Mouse (Mus musculus) forebrain, embryonic 10.5 days (tissue): Measurements from ENCODE around the gene Ildr1. TPM values are rescaled to one million over a fixed set of nuclear protein-coding genes. Genes with fewer than 3 reads are reported as not detected.

ENCODE experiments used
- DNase-seq: peaks from one replicate; pipeline ENCODE4 v3.0.0-alpha.2; 2017; ENCODE audit warnings: low spot score; ENCODE audit errors: extremely low spot score
- H3K27ac ChIP-seq: fragments of 300-500 bp; sonication (generic); 2 replicates; pipeline ENCODE4 v1.5.1; 2016; ENCODE audit warnings: mild to moderate bottlenecking
- H3K27me3 ChIP-seq: fragments of 300-500 bp; sonication (generic); 2 replicates; pipeline ENCODE4 v1.6.1; 2016; ENCODE audit warnings: mild to moderate bottlenecking; ENCODE audit not compliant: poor library complexity, severe bottlenecking
- H3K36me3 ChIP-seq: fragments of 300-500 bp; sonication (generic); replicated peaks from 2 replicates; pipeline ENCODE4 v1.6.1; 2016; ENCODE audit warnings: mild to moderate bottlenecking, moderate library complexity
- H3K4me1 ChIP-seq: fragments of 300-500 bp; sonication (generic); 2 replicates; pipeline ENCODE4 v1.6.1; 2016
- H3K4me3 ChIP-seq: fragments of 300-500 bp; sonication (generic); 2 replicates; pipeline ENCODE4 v1.5.1; 2016; ENCODE audit warnings: mild to moderate bottlenecking, moderate library complexity
- H3K9me3 ChIP-seq: fragments of 300-500 bp; sonication (generic); 2 replicates; pipeline ENCODE4 v1.6.1; 2016; ENCODE audit warnings: mild to moderate bottlenecking, moderate library complexity
- WGBS: fragments of 180-500 bp; shearing (Covaris S2); methylation state at CpG from one replicate; pipeline ENCODE4 v1.1.7; 2016; 5-methylcytosine and 5-hydroxymethylcytosine counted together
- polyA plus RNA-seq: library from polyadenylated mRNA; unstranded; fragments of >200 nt; fragmentation: Nextera tagmentation; extraction: Ambion mirVana; gene quantifications from 2 replicates; pipeline ENCODE4 v1.2.1, GENCODE M21; 2016

Gene Ildr1
- polyA plus RNA-seq, 1 experiment from 2014 or later: 0.97 TPM

DNA sequence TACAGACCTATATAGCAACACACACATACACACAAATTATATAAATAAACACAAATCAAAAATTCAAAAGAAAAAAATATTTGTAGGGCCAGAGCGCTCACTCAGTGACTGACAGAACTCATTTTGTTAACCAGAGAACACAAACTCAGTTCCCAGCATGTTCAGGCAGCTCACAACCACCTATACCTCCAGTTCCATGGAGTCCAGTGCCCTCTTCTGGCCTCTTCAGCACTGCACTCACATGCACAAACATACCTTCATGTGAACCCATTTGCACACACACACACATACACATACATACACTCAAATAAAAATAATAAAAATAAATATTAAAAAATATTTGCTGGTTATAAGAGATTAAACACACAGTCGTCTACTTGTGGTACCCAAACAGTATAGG, 17.0 kb downstream of the Ildr1 start:
- H3K36me3 ChIP-seq: no peaks in the 10 kb centered on the region
- DNase-seq: no peak
- no peaks in the 10 kb centered on the region for H3K27me3 ChIP-seq
- no peak overlapping the region for H3K27ac ChIP-seq
- H3K4me1 ChIP-seq: peaks cover 5% of the 10 kb centered on the region; the same call in 1 of the 2 replicates
- H3K4me3 ChIP-seq: no peak overlapping the region
- 91% methylated on average over 2 of the region's 2 CpGs for WGBS
- H3K9me3 ChIP-seq: no peaks in the 10 kb centered on the region

DNA sequence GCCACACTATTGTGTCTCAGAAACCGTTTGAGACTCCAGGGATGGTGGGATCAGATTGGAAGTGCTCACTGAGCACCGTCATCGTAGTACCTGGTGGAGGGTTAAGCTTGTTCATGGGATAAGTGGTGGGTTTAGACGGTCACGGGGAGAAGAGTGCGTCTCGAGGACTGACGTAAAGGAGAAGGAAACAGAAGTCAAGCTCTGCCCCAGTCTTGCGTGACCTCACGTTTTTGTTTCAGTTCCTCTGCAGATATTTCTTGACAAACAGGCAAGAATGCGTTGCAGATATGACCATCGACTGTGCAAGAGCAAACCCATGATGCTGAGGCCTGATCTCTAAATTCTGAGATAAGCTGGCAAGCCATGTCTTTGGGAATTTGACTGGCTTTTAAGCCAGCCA, 18.0 kb downstream of the Ildr1 start:
- Histone ChIP-seq H3K36me3 (no peaks in the 10 kb centered on the region), H3K4me1 (peaks cover 5% of the 10 kb centered on the region; the same call in 1 of the 2 replicates), H3K27ac (no peak overlapping the region), H3K27me3 (no peaks in the 10 kb centered on the region), H3K9me3 (no peaks in the 10 kb centered on the region), H3K4me3 (no peak overlapping the region)
- DNase-seq: no peak
- WGBS: 91% methylated on average over 12 of the region's 12 CpGs

GRCm38 (mm10) chr16:36717481-36717880, 23.7 kb downstream of the Ildr1 start:
- Histone ChIP-seq H3K27ac (no peak overlapping the region), H3K4me3 (no peak overlapping the region), H3K27me3 (peaks cover 10% of the 10 kb centered on the region; the same call in 1 of the 2 replicates), H3K9me3 (no peaks in the 10 kb centered on the region), H3K4me1 (peaks cover 14% of the 10 kb centered on the region), H3K36me3 (no peaks in the 10 kb centered on the region)
- DNase-seq: no peak
- 89% methylated on average over 4 of the region's 4 CpGs for WGBS

DNA sequence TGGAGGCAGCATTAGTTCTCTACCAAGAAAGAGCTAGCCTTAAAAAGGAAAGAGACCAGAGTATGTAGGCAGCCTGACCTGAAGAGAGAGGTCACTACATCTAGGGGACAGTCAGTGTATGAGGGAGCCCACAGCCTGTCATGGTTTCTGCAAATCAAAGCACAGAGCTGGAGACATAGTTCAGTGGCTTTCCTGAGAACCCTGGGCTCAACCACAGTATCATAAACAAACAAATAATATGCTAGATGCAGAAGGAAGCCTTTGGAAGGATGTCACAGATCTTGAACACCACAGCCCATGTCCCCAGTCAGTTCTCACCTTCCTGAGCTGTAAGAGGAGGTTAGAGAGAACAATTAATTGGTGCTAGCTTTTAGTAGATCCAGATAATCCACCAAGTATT, 24.9 kb downstream of the Ildr1 start:
- DNase-seq: no peak
- Histone ChIP-seq H3K27ac (no peak overlapping the region), H3K4me1 (peaks cover 20% of the 10 kb centered on the region), H3K9me3 (no peaks in the 10 kb centered on the region), H3K27me3 (peaks cover 11% of the 10 kb centered on the region; the same call in 1 of the 2 replicates), H3K4me3 (no peak overlapping the region), H3K36me3 (no peaks in the 10 kb centered on the region)

DNA sequence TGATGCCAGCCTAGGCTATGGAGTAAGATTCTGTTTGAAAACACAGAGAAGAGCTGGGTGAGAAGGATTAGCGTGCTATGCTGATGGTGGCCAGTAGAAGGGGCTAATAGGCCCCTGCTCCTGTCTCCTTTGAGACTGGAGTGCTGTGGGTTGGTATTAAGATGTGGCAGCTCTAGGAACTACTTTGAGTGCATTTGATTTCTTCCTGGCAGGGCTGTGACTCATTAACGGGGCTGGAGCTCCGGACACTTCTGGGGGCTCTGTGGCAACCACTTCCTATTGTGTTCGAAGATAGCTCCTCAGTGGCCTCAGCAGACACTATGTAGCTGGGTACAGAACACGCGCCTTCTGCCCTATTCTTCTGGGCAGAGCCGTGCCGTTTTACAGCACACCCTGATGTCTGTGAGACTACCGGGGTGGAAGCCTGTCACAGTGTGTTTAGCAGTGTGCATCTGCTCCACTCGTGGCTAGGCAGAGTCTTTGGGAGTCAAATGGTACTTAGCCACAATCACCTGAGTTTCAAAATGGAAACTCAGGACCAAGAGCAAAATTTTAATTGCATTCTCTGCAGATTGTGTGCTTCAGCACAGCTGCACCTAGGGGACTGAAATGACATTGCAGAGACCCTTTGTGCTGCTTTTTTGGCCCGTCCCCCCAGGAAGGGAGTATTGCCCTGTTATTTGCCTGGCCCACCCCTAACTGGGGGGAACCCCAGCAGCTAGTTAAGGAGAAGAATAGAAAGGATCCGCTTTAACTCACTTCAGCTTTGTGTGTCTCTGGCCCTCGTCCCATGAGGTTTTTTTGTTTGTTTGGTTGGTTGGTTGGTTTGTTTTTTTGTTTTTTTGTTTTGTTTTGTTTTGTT, 26.6 kb downstream of the Ildr1 start:
- H3K27me3 ChIP-seq: peaks cover 11% of the 10 kb centered on the region; the same call in 1 of the 2 replicates
- H3K4me3 ChIP-seq: no peak overlapping the region
- 70% methylated on average over 13 of the region's 13 CpGs for WGBS
- H3K27ac ChIP-seq: no peak overlapping the region
- no peak for DNase-seq
- H3K36me3 ChIP-seq: no peaks in the 10 kb centered on the region
- no peaks in the 10 kb centered on the region for H3K9me3 ChIP-seq
- H3K4me1 ChIP-seq: peaks cover 20% of the 10 kb centered on the region

DNA sequence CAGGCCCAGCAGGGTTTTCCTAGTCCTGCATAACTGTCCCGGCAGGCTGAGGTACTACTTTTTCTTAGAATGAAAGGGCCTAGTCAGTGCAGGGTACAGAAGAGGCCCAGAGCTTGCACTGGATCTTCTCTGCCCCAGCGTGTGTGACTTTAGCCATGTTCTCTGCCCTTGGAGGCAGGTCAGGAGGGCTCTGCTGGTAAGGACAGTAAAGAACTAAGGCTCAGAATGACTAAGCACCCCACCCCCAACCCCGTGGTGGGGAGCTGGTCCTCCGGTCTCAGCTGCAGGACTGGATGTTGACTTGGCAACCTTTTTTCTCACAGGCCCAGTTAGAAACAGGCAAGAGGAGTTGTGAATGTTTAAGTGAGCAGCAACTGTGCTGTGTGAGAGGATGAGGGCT, 29.0 kb downstream of the Ildr1 start:
- no peak for DNase-seq
- Histone ChIP-seq H3K4me3 (no peak overlapping the region), H3K9me3 (no peaks in the 10 kb centered on the region), H3K4me1 (peaks cover 20% of the 10 kb centered on the region), H3K27me3 (peaks cover 11% of the 10 kb centered on the region; the same call in 1 of the 2 replicates), H3K27ac (peak overlapping the region; percentile 56; the same call in 1 of the 2 replicates), H3K36me3 (no peaks in the 10 kb centered on the region)
- WGBS: 9% methylated on average over 4 of the region's 4 CpGs

GRCm38 (mm10) chr16:36723880-36724443, 30.2 kb downstream of the Ildr1 start:
- no peak overlapping the region for H3K27ac ChIP-seq
- DNase-seq: no peak
- peaks cover 11% of the 10 kb centered on the region; the same call in 1 of the 2 replicates for H3K27me3 ChIP-seq
- H3K4me3 ChIP-seq: no peak overlapping the region
- no peaks in the 10 kb centered on the region for H3K36me3 ChIP-seq
- H3K4me1 ChIP-seq: peaks cover 20% of the 10 kb centered on the region
- WGBS: 73% methylated on average over 3 of the region's 3 CpGs
- no peaks in the 10 kb centered on the region for H3K9me3 ChIP-seq

DNA sequence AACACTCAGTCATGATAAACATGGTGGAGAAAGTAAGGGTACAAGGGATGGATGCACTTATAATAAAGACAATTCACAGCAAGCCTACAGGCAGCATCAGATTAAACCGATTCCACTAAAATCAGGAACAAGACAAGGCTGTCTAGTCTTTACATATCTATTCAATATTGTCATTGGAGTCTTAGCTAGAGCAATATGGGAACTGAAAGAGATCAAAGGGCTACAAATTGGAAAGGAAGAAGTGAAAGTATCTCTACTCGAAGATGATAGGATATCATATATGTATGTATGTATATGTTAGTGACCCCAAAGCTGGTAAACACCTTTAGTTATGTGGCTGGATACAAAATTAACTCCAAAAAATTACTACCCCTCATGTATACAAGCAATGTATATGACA, 35.2 kb downstream of the Ildr1 start:
- no peak overlapping the region for H3K27ac ChIP-seq
- no peaks in the 10 kb centered on the region for H3K4me1 ChIP-seq
- no peaks in the 10 kb centered on the region for H3K36me3 ChIP-seq
- no peak for DNase-seq
- H3K27me3 ChIP-seq: no peaks in the 10 kb centered on the region
- H3K9me3 ChIP-seq: no peaks in the 10 kb centered on the region
- H3K4me3 ChIP-seq: no peak overlapping the region
- WGBS: 92% methylated on average over 2 of the region's 2 CpGs

- no peak for DNase-seq
- Histone ChIP-seq H3K4me1 (no peaks in the 10 kb centered on the region), H3K9me3 (no peaks in the 10 kb centered on the region), H3K27me3 (no peaks in the 10 kb centered on the region), H3K27ac (no peak overlapping the region), H3K4me3 (no peak overlapping the region), H3K36me3 (no peaks in the 10 kb centered on the region)
These were observed 38.8 kb downstream of the Ildr1 start for GRCm38 (mm10) chr16:36732572-36732971.

DNA sequence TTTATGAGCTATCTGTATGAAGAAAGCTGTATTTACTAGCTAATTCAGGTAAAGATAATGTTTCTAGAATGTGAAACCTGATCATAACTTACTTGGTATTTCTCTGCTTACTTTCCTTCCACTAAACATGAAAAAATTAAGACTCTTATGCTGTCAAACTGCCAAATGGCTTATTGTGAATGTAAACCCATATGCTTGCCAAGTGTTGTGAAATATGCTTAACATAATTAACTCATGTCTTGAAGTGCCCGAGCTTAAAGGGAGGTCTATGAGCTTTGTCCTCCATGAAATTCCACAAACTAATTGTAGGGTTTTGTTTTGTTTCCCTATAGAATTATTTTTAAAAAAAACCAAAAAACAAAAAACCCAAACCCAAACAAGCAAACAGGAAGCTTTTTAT, 40.0 kb downstream of the Ildr1 start:
- DNase-seq: no peak
- no peak overlapping the region for H3K4me3 ChIP-seq
- no peak overlapping the region for H3K27ac ChIP-seq
- H3K27me3 ChIP-seq: no peaks in the 10 kb centered on the region
- 88% methylated on average over 1 of the region's 1 CpGs for WGBS
- H3K9me3 ChIP-seq: no peaks in the 10 kb centered on the region
- H3K4me1 ChIP-seq: no peaks in the 10 kb centered on the region
- no peaks in the 10 kb centered on the region for H3K36me3 ChIP-seq

- no peaks in the 10 kb centered on the region for H3K27me3 ChIP-seq
These were observed 41.6 kb downstream of the Ildr1 start for GRCm38 (mm10) chr16:36735421-36735820.

DNA sequence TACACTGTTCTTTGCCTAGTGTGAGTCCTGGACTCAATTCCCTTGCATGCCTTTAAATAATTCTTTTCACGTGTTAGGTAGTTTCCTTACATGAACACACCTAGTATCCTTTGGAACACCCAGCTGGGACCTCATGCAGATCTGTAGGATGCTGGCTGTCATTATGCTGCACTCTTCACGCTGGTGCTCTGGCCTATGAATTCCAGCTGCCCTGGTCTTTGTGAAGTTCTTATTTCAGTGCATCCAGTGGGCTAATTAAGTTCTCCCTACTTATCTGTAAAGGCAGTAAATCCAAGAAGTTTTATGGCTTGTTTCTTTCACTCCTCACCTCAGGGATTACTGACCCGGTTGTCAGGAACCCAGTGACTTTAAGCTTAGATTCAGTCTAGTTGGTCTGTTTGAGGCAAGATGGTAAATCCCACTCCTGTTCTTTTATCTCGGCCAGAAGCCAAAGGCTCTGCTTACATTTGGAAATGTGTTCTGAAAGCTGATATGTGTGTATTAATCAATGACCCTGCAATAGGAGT, 45.7 kb downstream of the Ildr1 start:
- no peaks in the 10 kb centered on the region for H3K4me1 ChIP-seq
- H3K9me3 ChIP-seq: no peaks in the 10 kb centered on the region
- H3K36me3 ChIP-seq: no peaks in the 10 kb centered on the region
- 45% methylated on average over 4 of the region's 4 CpGs for WGBS
- no peak overlapping the region for H3K4me3 ChIP-seq
- no peak overlapping the region for H3K27ac ChIP-seq
- no peaks in the 10 kb centered on the region for H3K27me3 ChIP-seq
- no peak for DNase-seq

More at GRCm38 (mm10) chr16:36735421-36735820, 41.6 kb downstream of the Ildr1 start:
- no peaks in the 10 kb centered on the region for H3K36me3 ChIP-seq
- no peaks in the 10 kb centered on the region for H3K9me3 ChIP-seq
- 84% methylated on average over 3 of the region's 3 CpGs for WGBS
- H3K4me1 ChIP-seq: no peaks in the 10 kb centered on the region
- no peak overlapping the region for H3K4me3 ChIP-seq
- no peak overlapping the region for H3K27ac ChIP-seq
- no peak for DNase-seq

- Histone ChIP-seq H3K4me3 (no peak overlapping the region), H3K27ac (no peak overlapping the region), H3K4me1 (no peaks in the 10 kb centered on the region), H3K27me3 (no peaks in the 10 kb centered on the region), H3K9me3 (no peaks in the 10 kb centered on the region), H3K36me3 (no peaks in the 10 kb centered on the region)
- WGBS: 90% methylated on average over 8 of the region's 8 CpGs
- DNase-seq: no peak
These were observed 49.8 kb downstream of the Ildr1 start for GRCm38 (mm10) chr16:36743580-36743979.
